Mouse (Mus musculus): ENCODE data around the gene Bspry. TPM values are rescaled to one million over a fixed set of nuclear protein-coding genes. Genes with fewer than 3 reads are reported as not detected.

Bspry gene
- total and polyA plus RNA-seq, 3 experiments = 0.19 to 0.50 TPM; not detected in 1

- H3K79me2 ChIP-seq (ENCODE audit: control insufficient read depth, insufficient read depth, low read length, poor library complexity) = no peaks in the 10 kb centered on the region
- H3K4me1 ChIP-seq (ENCODE audit: control insufficient read depth in 1 of 2, insufficient read depth in 2 of 2, low read length in 2 of 2) = peaks cover 2 to 12% of the 10 kb centered on the region in 2 experiments; a peak in 2 of 4 replicates
- TF ChIP-seq USF2 (IDR thresholded peaks at IDR 0.05; ENCODE audit: borderline replicate concordance in 1 of 2, insufficient read depth in 1 of 2, low read depth in 1 of 2, low read length in 2 of 2) = no peak
- TF ChIP-seq TCF12 (IDR thresholded peaks at IDR 0.05; ENCODE audit: low read depth, low read length) = no peak
- TF ChIP-seq SIN3A (IDR thresholded peaks at IDR 0.05; ENCODE audit: low read length) = no peak
- TF ChIP-seq POLR2A (IDR thresholded peaks at IDR 0.05; ENCODE audit: control insufficient read depth in 1 of 2, insufficient read depth in 1 of 2, low read depth in 1 of 2, low read length in 2 of 2, poor library complexity in 1 of 2) = no peak
- no peak for TF ChIP-seq KAT2A (conservative IDR thresholded peaks at IDR 0.05; ENCODE audit: low read depth, low read length)
- TF ChIP-seq POLR2AphosphoS2 (IDR thresholded peaks at IDR 0.05; ENCODE audit: low read length) = no peak
- TF ChIP-seq NRF1 (IDR thresholded peaks at IDR 0.05; ENCODE audit: insufficient read depth, low read depth, low read length, poor library complexity, severe bottlenecking) = no peak
- TF ChIP-seq MXI1 (IDR thresholded peaks at IDR 0.05; ENCODE audit: low read depth, low read length) = no peak
- H3K36me3 ChIP-seq (ENCODE audit: control insufficient read depth in 1 of 2, insufficient read depth in 2 of 2, low read length in 2 of 2) = peaks cover 0 to 11% of the 10 kb centered on the region in 2 experiments; a peak in 2 of 4 replicates
- H3K27ac ChIP-seq (ENCODE audit: control insufficient read depth, low read depth, low read length) = no peak within 1 kb of the TSS
- H3K9me3 ChIP-seq (replicated peaks; ENCODE audit: insufficient read depth, low read length) = no peaks in the 10 kb centered on the region
- no peak for DNase-seq (ENCODE audit: low read depth, low spot score)
- no peak within 1 kb of the TSS for H3K9ac ChIP-seq (ENCODE audit: control insufficient read depth, low read depth, low read length, poor library complexity, severe bottlenecking)
- no peak within 1 kb of the TSS for H3K4me3 ChIP-seq (ENCODE audit: control insufficient read depth in 1 of 2, insufficient read depth in 1 of 2, low read depth in 2 of 2, low read length in 2 of 2)
- no peaks in the 10 kb centered on the region for H3K27me3 ChIP-seq (ENCODE audit: control insufficient read depth in 1 of 2, insufficient read depth in 2 of 2, low read length in 2 of 2)
These were observed 44.8 kb upstream of the Bspry start, which contains the start of gene Rnf183 for GRCm38 (mm10) chr4:62435081-62435480. TSS of gene Rnf183 (minus strand) at chr4:62435252.

- H3K27ac ChIP-seq (ENCODE audit: control insufficient read depth, low read depth, low read length) = no peak overlapping the region
- no peak for TF ChIP-seq GABPA (IDR thresholded peaks at IDR 0.05; ENCODE audit: low read depth, low read length)
- peak; percentile 87 for TF ChIP-seq TBP (IDR thresholded peaks at IDR 0.05; ENCODE audit: low read depth, low read length)
- H3K9ac ChIP-seq (ENCODE audit: control insufficient read depth, low read depth, low read length, poor library complexity, severe bottlenecking) = no peak overlapping the region
- H3K79me2 ChIP-seq (ENCODE audit: control insufficient read depth, insufficient read depth, low read length, poor library complexity) = no peaks in the 10 kb centered on the region
- no peak for DNase-seq (ENCODE audit: low read depth, low spot score)
- H3K9me3 ChIP-seq (replicated peaks; ENCODE audit: insufficient read depth, low read length) = no peaks in the 10 kb centered on the region
- 0 out of 4 replicates have a peak, but pooled peaks cover 0 to 3% of the 10 kb centered on the region in 2 experiments for H3K4me1 ChIP-seq (ENCODE audit: control insufficient read depth in 1 of 2, insufficient read depth in 2 of 2, low read length in 2 of 2)
- no peaks in the 10 kb centered on the region for H3K36me3 ChIP-seq (ENCODE audit: control insufficient read depth in 1 of 2, insufficient read depth in 2 of 2, low read length in 2 of 2)
- H3K27me3 ChIP-seq (ENCODE audit: control insufficient read depth in 1 of 2, insufficient read depth in 2 of 2, low read length in 2 of 2) = no peaks in the 10 kb centered on the region
- H3K4me3 ChIP-seq (ENCODE audit: control insufficient read depth in 1 of 2, insufficient read depth in 1 of 2, low read depth in 2 of 2, low read length in 2 of 2) = no peak overlapping the region
These were observed 42.5 kb upstream of the Bspry start for GRCm38 (mm10) chr4:62437256-62437778.

GRCm38 (mm10) chr4:62437871-62438270 is 42.0 kb upstream of the Bspry start:
- Histone ChIP-seq H3K36me3 (ENCODE audit: control insufficient read depth in 1 of 2, insufficient read depth in 2 of 2, low read length in 2 of 2) (no peaks in the 10 kb centered on the region), H3K9me3 (replicated peaks; ENCODE audit: insufficient read depth, low read length) (no peaks in the 10 kb centered on the region), H3K4me3 (ENCODE audit: control insufficient read depth in 1 of 2, insufficient read depth in 1 of 2, low read depth in 2 of 2, low read length in 2 of 2) (no peak overlapping the region), H3K27ac (ENCODE audit: control insufficient read depth, low read depth, low read length) (no peak overlapping the region), H3K4me1 (ENCODE audit: control insufficient read depth in 1 of 2, insufficient read depth in 2 of 2, low read length in 2 of 2) (0 out of 4 replicates have a peak, but pooled peaks cover 0 to 3% of the 10 kb centered on the region in 2 experiments), H3K27me3 (ENCODE audit: control insufficient read depth in 1 of 2, insufficient read depth in 2 of 2, low read length in 2 of 2) (no peaks in the 10 kb centered on the region), H3K9ac (ENCODE audit: control insufficient read depth, low read depth, low read length, poor library complexity, severe bottlenecking) (no peak overlapping the region), H3K79me2 (ENCODE audit: control insufficient read depth, insufficient read depth, low read length, poor library complexity) (no peaks in the 10 kb centered on the region)
- TF ChIP-seq ZMIZ1 (IDR thresholded peaks at IDR 0.05; ENCODE audit: low read depth, low read length) (no peak), MAX (IDR thresholded peaks at IDR 0.05; ENCODE audit: low read length) (no peak), GABPA (IDR thresholded peaks at IDR 0.05; ENCODE audit: low read depth, low read length) (no peak), HCFC1 (IDR thresholded peaks at IDR 0.05; ENCODE audit: low read depth, low read length) (no peak), RCOR1 (IDR thresholded peaks at IDR 0.05; ENCODE audit: low read depth, low read length) (no peak), MAZ (IDR thresholded peaks at IDR 0.05; ENCODE audit: low read depth, low read length) (no peak), ETS1 (IDR thresholded peaks at IDR 0.05; ENCODE audit: low read depth, low read length) (no peak), UBTF (IDR thresholded peaks at IDR 0.05; ENCODE audit: borderline replicate concordance, insufficient read depth, low read depth, low read length) (no peak), USF2 (IDR thresholded peaks at IDR 0.05; ENCODE audit: borderline replicate concordance in 1 of 2, insufficient read depth in 1 of 2, low read depth in 1 of 2, low read length in 2 of 2) (no peak), MXI1 (IDR thresholded peaks at IDR 0.05; ENCODE audit: low read depth, low read length) (no peak), SIN3A (IDR thresholded peaks at IDR 0.05; ENCODE audit: low read length) (no peak), TBP (IDR thresholded peaks at IDR 0.05; ENCODE audit: low read depth, low read length) (no peak), TAL1 (IDR thresholded peaks at IDR 0.05; ENCODE audit: low read length) (no peak), POLR2A (IDR thresholded peaks at IDR 0.05; ENCODE audit: control insufficient read depth in 1 of 2, insufficient read depth in 1 of 2, low read depth in 1 of 2, low read length in 2 of 2, poor library complexity in 1 of 2) (no peak), NELFE (IDR thresholded peaks at IDR 0.05; ENCODE audit: low read depth, low read length) (no peak), E2F4 (IDR thresholded peaks at IDR 0.05; ENCODE audit: borderline replicate concordance, low read depth, low read length) (no peak), CHD1 (IDR thresholded peaks at IDR 0.05; ENCODE audit: low read depth, low read length) (no peak), TCF12 (IDR thresholded peaks at IDR 0.05; ENCODE audit: low read depth, low read length) (no peak)
- DNase-seq (ENCODE audit: low read depth, low spot score) = no peak
